ENCODE assay signal across 8 mouse cellular contexts in genomic region chr3:58577067-58577503, GRCm38 (mm10). TPM values are rescaled to one million over a fixed set of nuclear protein-coding genes. Genes with fewer than 3 reads are reported as not detected.
DNase-seq lines count a peak whose midpoint lies in the region; ATAC-seq and TF ChIP-seq lines count a peak whose summit lies in the region.

No protein-coding gene starts in this region.

- H3K9me3 ChIP-seq in embryonic facial prominence, embryonic 12.5 days: no peaks in the 10 kb centered on the region
- no peaks in the 10 kb centered on the region for H3K9me3 ChIP-seq in hindbrain, embryonic 11.5 days (ENCODE audit: control insufficient read depth, low read length)

- under 1% methylated on average over 36 of the region's 36 CpGs for WGBS in embryonic facial prominence, embryonic 12.5 days
- WGBS in hindbrain, embryonic 11.5 days: under 1% methylated on average over 24 of the region's 36 CpGs
- under 1% methylated on average over 36 of the region's 36 CpGs for WGBS in macrophage (ENCODE audit: missing documents)
- 0% methylated on average over 36 of the region's 36 CpGs for WGBS in spleen, adult 2 months

- H3K4me3 ChIP-seq in embryonic facial prominence, embryonic 12.5 days: peak overlapping the region; percentile 92
- peak overlapping the region; percentile 94 for H3K4me3 ChIP-seq in hindbrain, embryonic 11.5 days (ENCODE audit: low read depth, low read length)
- H3K4me3 ChIP-seq in macrophage (ENCODE audit: inconsistent target): peak overlapping the region; percentile 75
- peak overlapping the region; percentile 87 for H3K4me3 ChIP-seq in spleen, adult 2 months (ENCODE audit: extremely low read depth, insufficient read depth, insufficient read length)

- 0 out of 2 replicates have a peak, but pooled peaks cover 3% of the 10 kb centered on the region for H3K4me1 ChIP-seq in embryonic facial prominence, embryonic 12.5 days
- no peaks in the 10 kb centered on the region for H3K4me1 ChIP-seq in hindbrain, embryonic 11.5 days (replicated peaks; ENCODE audit: control insufficient read depth, insufficient read depth, low read length)
- H3K4me1 ChIP-seq in spleen, adult 2 months (ENCODE audit: control insufficient read depth, insufficient read depth, insufficient read length): peaks cover 2% of the 10 kb centered on the region

- no peaks in the 10 kb centered on the region for H3K27me3 ChIP-seq in embryonic facial prominence, embryonic 12.5 days
- H3K27me3 ChIP-seq in hindbrain, embryonic 11.5 days (ENCODE audit: control insufficient read depth, insufficient read depth, low read length): no peaks in the 10 kb centered on the region
- H3K27me3 ChIP-seq in spleen, adult 2 months (ENCODE audit: control insufficient read depth, insufficient read depth, low read length): no peaks in the 10 kb centered on the region

- H3K36me3 ChIP-seq in embryonic facial prominence, embryonic 12.5 days: peaks cover 9% of the 10 kb centered on the region; the same call in 1 of the 2 replicates
- H3K36me3 ChIP-seq in hindbrain, embryonic 11.5 days (ENCODE audit: control insufficient read depth, insufficient read depth, low read length): no peaks in the 10 kb centered on the region
- peaks cover 5% of the 10 kb centered on the region; the same call in 1 of the 2 replicates for H3K36me3 ChIP-seq in macrophage (ENCODE audit: inconsistent target)
- H3K36me3 ChIP-seq in spleen, adult 2 months (ENCODE audit: control insufficient read depth, insufficient read depth, low read length): no peaks in the 10 kb centered on the region; the same call in 1 of the 2 replicates

- peak overlapping the region; percentile 57 for H3K4me2 ChIP-seq in embryonic facial prominence, embryonic 12.5 days (replicated peaks)
- H3K4me2 ChIP-seq in hindbrain, embryonic 11.5 days (replicated peaks; ENCODE audit: low read depth, low read length): peak overlapping the region; percentile 45

- H3K79me2 ChIP-seq in macrophage (ENCODE audit: inconsistent target): peaks cover 50% of the 10 kb centered on the region

- TF ChIP-seq CTCF in spleen, adult 2 months (IDR thresholded peaks at IDR 0.05; ENCODE audit: extremely low read depth, insufficient read depth, insufficient read length, insufficient replicate concordance): no peak

- H3K9ac ChIP-seq in embryonic facial prominence, embryonic 12.5 days: peak overlapping the region; percentile 98
- H3K9ac ChIP-seq in hindbrain, embryonic 11.5 days (ENCODE audit: low read depth, low read length): peak overlapping the region; percentile 99

- peak overlapping the region; percentile 100 for H3K27ac ChIP-seq in embryonic facial prominence, embryonic 12.5 days
- H3K27ac ChIP-seq in hindbrain, embryonic 11.5 days (ENCODE audit: low read depth, low read length): peak overlapping the region; percentile 99
- peak overlapping the region; percentile 44 for H3K27ac ChIP-seq in macrophage
- peak overlapping the region; percentile 97 for H3K27ac ChIP-seq in spleen, adult 2 months (ENCODE audit: insufficient read depth, low read length)

- peak; percentile 59 to 66 for DNase-seq in adrenal gland, adult 18-20 months (ENCODE audit: low spot score in 2 of 2)
- DNase-seq in adrenal gland, adult 8-10 months: no peak
- peak; percentile 29 for DNase-seq in MEL-GATA-1-ER (ENCODE audit: extremely low read depth, low read depth)
- DNase-seq in hindbrain, embryonic 11.5 days (ENCODE audit: low spot score): peak; percentile 73
- peak; percentile 46 to 47 for DNase-seq in left cerebral cortex, adult 18-20 months (ENCODE audit: low spot score in 2 of 2)
- peak in 1 of 2 experiments; percentile 41 for DNase-seq in spleen, adult 2 months (ENCODE audit: low read depth in 1 of 2, low spot score in 2 of 2)

- no peak for TF ChIP-seq POLR2A in spleen, adult 2 months (IDR thresholded peaks at IDR 0.05; ENCODE audit: low read depth, low read length)

- ATAC-seq in embryonic facial prominence, embryonic 12.5 days (ENCODE audit: insufficient number of reproducible peaks, insufficient read depth, low FRiP score, low TSS enrichment): peak; percentile 82
- ATAC-seq in hindbrain, embryonic 11.5 days (ENCODE audit: low FRiP score): peak; percentile 71

RNA-seq across cellular contexts. Expression of gene Selenot, which starts 0.6 kb away (rescaled TPM):
- 100 to 1,000 TPM; 131 to 148 TPM for total RNA-seq in adrenal gland, adult 18-20 months (2021)
- total RNA-seq in adrenal gland, adult 8-10 months (2022): 100 to 1,000 TPM; 128 to 153 (median 139) TPM
- 15.4 and 18.1 TPM in 2 replicates for polyA plus RNA-seq in embryonic facial prominence, embryonic 12.5 days (2016; fragmentation: Nextera tagmentation; extraction: Ambion mirVana)
- 29.6 and 32.5 TPM in 2 replicates for polyA plus RNA-seq in hindbrain, embryonic 11.5 days (2014; fragmentation: Nextera tagmentation; extraction: Ambion mirVana)
- 100 to 1,000 TPM; 141 to 145 TPM for total RNA-seq in left cerebral cortex, adult 18-20 months (2021)
- 10 to 100 TPM; 12.7 to 78.8 (median 48.8) TPM for total RNA-seq in macrophage (2018; cell fraction: chromatin; rRNA removed)
- total RNA-seq in macrophage (2018; cell fraction: cytosol; rRNA removed): 100 to 1,000 TPM; 133 to 241 (median 169) TPM
- total RNA-seq in macrophage (2018; cell fraction: nucleus; rRNA removed): 100 to 1,000 TPM in 18 of 26 experiments, 10 to 100 TPM in 8; 47.0 to 205 (median 120) TPM
- 154 to 176 TPM (median 162 TPM) in 3 replicates for polyA plus RNA-seq in macrophage (2018)
- polyA plus RNA-seq in spleen, adult 2 months (2012; rRNA removed): 22.0 and 22.7 TPM in 2 replicates

RNA-seq across cellular contexts. Expression of gene Serp1, which starts 51.4 kb away (rescaled TPM):
- total RNA-seq in adrenal gland, adult 18-20 months (2021): 100 to 1,000 TPM in 1 of 2 experiments, 10 to 100 TPM in 1; 89.9 to 124 TPM
- 100 to 1,000 TPM in 2 of 4 experiments, 10 to 100 TPM in 2; 95.8 to 126 (median 105) TPM for total RNA-seq in adrenal gland, adult 8-10 months (2022)
- polyA plus RNA-seq in embryonic facial prominence, embryonic 12.5 days (2016; fragmentation: Nextera tagmentation; extraction: Ambion mirVana): 147 and 157 TPM in 2 replicates
- 149 and 153 TPM in 2 replicates for polyA plus RNA-seq in hindbrain, embryonic 11.5 days (2014; fragmentation: Nextera tagmentation; extraction: Ambion mirVana)
- 10 to 100 TPM; 19.7 to 23.1 TPM for total RNA-seq in left cerebral cortex, adult 18-20 months (2021)
- 100 to 1,000 TPM in 2 of 26 experiments, 10 to 100 TPM in 23, 1 to 10 TPM in 1; 9.3 to 138 (median 41.8) TPM for total RNA-seq in macrophage (2018; cell fraction: chromatin; rRNA removed)
- total RNA-seq in macrophage (2018; cell fraction: cytosol; rRNA removed): 100 to 1,000 TPM; 173 to 535 (median 285) TPM
- total RNA-seq in macrophage (2018; cell fraction: nucleus; rRNA removed): 100 to 1,000 TPM in 15 of 26 experiments, 10 to 100 TPM in 11; 28.5 to 350 (median 129) TPM
- 104 to 207 TPM (median 148 TPM) in 3 replicates for polyA plus RNA-seq in macrophage (2018)
- polyA plus RNA-seq in spleen, adult 2 months (2012; rRNA removed): 57.9 and 90.7 TPM in 2 replicates

RNA-seq across cellular contexts. Expression of gene Eif2a, which starts 51.5 kb away (rescaled TPM):
- total RNA-seq in adrenal gland, adult 18-20 months (2021): 10 to 100 TPM; 42.2 to 50.8 TPM
- total RNA-seq in adrenal gland, adult 8-10 months (2022): 10 to 100 TPM; 51.6 to 73.1 (median 60.5) TPM
- polyA plus RNA-seq in embryonic facial prominence, embryonic 12.5 days (2016; fragmentation: Nextera tagmentation; extraction: Ambion mirVana): 56.4 and 57.4 TPM in 2 replicates
- 65.1 and 68.5 TPM in 2 replicates for polyA plus RNA-seq in hindbrain, embryonic 11.5 days (2014; fragmentation: Nextera tagmentation; extraction: Ambion mirVana)
- total RNA-seq in left cerebral cortex, adult 18-20 months (2021): 10 to 100 TPM; 41.6 to 42.6 TPM
- total RNA-seq in macrophage (2018; cell fraction: chromatin; rRNA removed): 10 to 100 TPM; 16.0 to 58.2 (median 41.9) TPM
- 10 to 100 TPM; 32.8 to 57.1 (median 42.2) TPM for total RNA-seq in macrophage (2018; cell fraction: cytosol; rRNA removed)
- total RNA-seq in macrophage (2018; cell fraction: nucleus; rRNA removed): 10 to 100 TPM; 18.6 to 55.1 (median 34.3) TPM
- polyA plus RNA-seq in macrophage (2018): 43.6 to 76.2 TPM (median 51.3 TPM) in 3 replicates
- polyA plus RNA-seq in spleen, adult 2 months (2012; rRNA removed): 3.3 and 3.4 TPM in 2 replicates

RNA-seq across cellular contexts. Expression of gene Erich6, which starts 59.9 kb away (rescaled TPM):
- under 1 TPM in 1 of 2 experiments, not detected in 1; 0.48 TPM for total RNA-seq in adrenal gland, adult 18-20 months (2021)
- under 1 TPM in 3 of 4 experiments, not detected in 1; 0.13 to 0.31 (median 0.25) TPM for total RNA-seq in adrenal gland, adult 8-10 months (2022)
- polyA plus RNA-seq in embryonic facial prominence, embryonic 12.5 days (2016; fragmentation: Nextera tagmentation; extraction: Ambion mirVana): not detected in 2 replicates
- 0.08 and 0.12 TPM in 2 replicates for polyA plus RNA-seq in hindbrain, embryonic 11.5 days (2014; fragmentation: Nextera tagmentation; extraction: Ambion mirVana)
- total RNA-seq in left cerebral cortex, adult 18-20 months (2021): 1 to 10 TPM in 1 of 2 experiments, under 1 TPM in 1; 0.95 to 1.3 TPM
- total RNA-seq in macrophage (2018; cell fraction: chromatin; rRNA removed): under 1 TPM in 10 of 26 experiments, not detected in 16; 0.33 to 0.59 (median 0.37) TPM
- under 1 TPM in 1 of 26 experiments, not detected in 25; 0.11 TPM for total RNA-seq in macrophage (2018; cell fraction: cytosol; rRNA removed)
- under 1 TPM in 14 of 26 experiments, not detected in 12; 0.21 to 0.72 (median 0.32) TPM for total RNA-seq in macrophage (2018; cell fraction: nucleus; rRNA removed)
- polyA plus RNA-seq in macrophage (2018): not detected in 3 replicates
- not detected in 2 replicates for polyA plus RNA-seq in spleen, adult 2 months (2012; rRNA removed)

Comparison
In these comparisons a context has a peak if more than half of its experiments do, and no peak if none do; other contexts are left out.
1. H3K27ac ChIP-seq: peak in every context shown above with its lines; median percentile 100 in embryonic facial prominence, embryonic 12.5 days; 99 in hindbrain, embryonic 11.5 days; 97 in spleen, adult 2 months; 44 in macrophage.
2. RNA of gene Eif2a, which starts 51.5 kb away (polyA plus RNA-seq): 43.6 to 76.2 TPM in macrophage, 65.1 to 68.5 TPM in hindbrain, embryonic 11.5 days and 56.4 to 57.4 TPM in embryonic facial prominence, embryonic 12.5 days; 3.3 to 3.4 TPM in spleen, adult 2 months; every median in the first group is over 10 times any median in the second.
3. Peak in every context shown above with its lines, with median percentiles within 50 percentile points of each other: H3K4me3 ChIP-seq.